Mouse (Mus musculus) limb, embryonic 13.5 days (tissue): Measurements from ENCODE around the gene Dph2. TPM values are rescaled to one million over a fixed set of nuclear protein-coding genes. Genes with fewer than 3 reads are reported as not detected.

ENCODE experiments used
- ATAC-seq: fragments of 200-750 bp; cut with Nextera tagmentation; 2 replicates; pipeline ENCODE4 v1.8.0; 2017; ENCODE audit warnings: low read depth, moderate number of reproducible peaks, moderate TSS enrichment; ENCODE audit not compliant: low FRiP score
- H3K27ac ChIP-seq: fragments of 300-500 bp; sonication (generic); 2 replicates; pipeline ENCODE4 v1.5.1; 2015; ENCODE audit warnings: inconsistent platforms, mild to moderate bottlenecking, moderate library complexity
- H3K27me3 ChIP-seq: fragments of 300-500 bp; sonication (generic); 2 replicates; pipeline ENCODE4 v1.6.1; 2015; ENCODE audit warnings: mild to moderate bottlenecking, inconsistent platforms
- H3K36me3 ChIP-seq: fragments of 300-500 bp; sonication (generic); 2 replicates; pipeline ENCODE4 v1.6.1; 2015; ENCODE audit warnings: inconsistent platforms, mild to moderate bottlenecking, moderate library complexity
- H3K4me1 ChIP-seq: fragments of 300-500 bp; sonication (generic); 2 replicates; pipeline ENCODE4 v1.6.1; 2015; ENCODE audit warnings: inconsistent platforms
- H3K4me2 ChIP-seq: fragments of 300-500 bp; sonication (generic); replicated peaks from 2 replicates; pipeline ENCODE4 v1.6.1; 2015; ENCODE audit warnings: inconsistent platforms, mild to moderate bottlenecking, moderate library complexity
- H3K4me3 ChIP-seq: fragments of 300-500 bp; sonication (generic); 2 replicates; pipeline ENCODE4 v1.5.1; 2015; ENCODE audit warnings: moderate library complexity, mild to moderate bottlenecking, inconsistent platforms
- H3K9ac ChIP-seq: fragments of 300-500 bp; sonication (generic); 2 replicates; pipeline ENCODE4 v1.6.1; 2015; ENCODE audit warnings: mild to moderate bottlenecking, inconsistent platforms
- H3K9me3 ChIP-seq: fragments of 300-500 bp; sonication (generic); 2 replicates; pipeline ENCODE4 v1.6.1; 2016; ENCODE audit warnings: inconsistent platforms
- WGBS: fragments of 180-500 bp; shearing (Covaris S2); methylation state at CpG from one replicate; pipeline ENCODE4 v1.1.7; 2015; 5-methylcytosine and 5-hydroxymethylcytosine counted together
- polyA plus RNA-seq: library from polyadenylated mRNA; unstranded; fragments of >200 nt; fragmentation: Nextera tagmentation; extraction: Ambion mirVana; gene quantifications from 2 replicates; pipeline ENCODE4 v1.2.1, GENCODE M21; 2015

The Dph2 gene
- polyA plus RNA-seq = 16.8 and 18.4 TPM in 2 replicates

- ATAC-seq = peak; percentile 90
- WGBS = under 1% methylated on average over 21 of the region's 21 CpGs
- H3K9me3 ChIP-seq = no peaks in the 10 kb centered on the region
- peak within 1 kb of the TSS; percentile 66 for H3K9ac ChIP-seq
- no peak within 1 kb of the TSS for H3K27ac ChIP-seq
- peak within 1 kb of the TSS; percentile 93 for H3K4me2 ChIP-seq
- peaks cover 44% of the 10 kb centered on the region for H3K36me3 ChIP-seq
- H3K27me3 ChIP-seq = no peaks in the 10 kb centered on the region
- H3K4me3 ChIP-seq = peak within 1 kb of the TSS; percentile 81
- H3K4me1 ChIP-seq = peaks cover 13% of the 10 kb centered on the region
Observed at GRCm38 (mm10) chr4:117891738-117892161, at the start of gene Dph2. TSS of gene Dph2 (minus strand) at chr4:117892032.

- Histone ChIP-seq H3K4me2 (no peak overlapping the region), H3K4me3 (no peak overlapping the region), H3K27ac (no peak overlapping the region), H3K36me3 (peaks cover 48% of the 10 kb centered on the region), H3K9ac (no peak overlapping the region), H3K27me3 (no peaks in the 10 kb centered on the region), H3K4me1 (no peaks in the 10 kb centered on the region), H3K9me3 (no peaks in the 10 kb centered on the region)
- WGBS = 95% methylated on average over 5 of the region's 5 CpGs
- no peak for ATAC-seq
Observed at GRCm38 (mm10) chr4:117936964-117937363, 45.1 kb upstream of the Dph2 start.

- Histone ChIP-seq H3K27ac (no peak overlapping the region), H3K27me3 (0 out of 2 replicates have a peak, but pooled peaks cover 4% of the 10 kb centered on the region), H3K4me1 (peaks cover 13% of the 10 kb centered on the region), H3K9ac (no peak overlapping the region), H3K9me3 (no peaks in the 10 kb centered on the region), H3K36me3 (peaks cover 29% of the 10 kb centered on the region), H3K4me3 (no peak overlapping the region), H3K4me2 (no peak overlapping the region)
- 91% methylated on average over 4 of the region's 4 CpGs for WGBS
- no peak for ATAC-seq
Observed at GRCm38 (mm10) chr4:117934081-117934480, 42.2 kb upstream of the Dph2 start.

GRCm38 (mm10) chr4:117933248-117933647 is 41.4 kb upstream of the Dph2 start:
- no peak overlapping the region for H3K4me3 ChIP-seq
- H3K4me1 ChIP-seq = peaks cover 21% of the 10 kb centered on the region
- 73% methylated on average over 5 of the region's 5 CpGs for WGBS
- no peak overlapping the region for H3K4me2 ChIP-seq
- H3K27ac ChIP-seq = no peak overlapping the region
- H3K36me3 ChIP-seq = peaks cover 28% of the 10 kb centered on the region
- H3K9ac ChIP-seq = no peak overlapping the region
- H3K27me3 ChIP-seq = 0 out of 2 replicates have a peak, but pooled peaks cover 4% of the 10 kb centered on the region
- no peaks in the 10 kb centered on the region for H3K9me3 ChIP-seq
- no peak for ATAC-seq

- peaks cover 36% of the 10 kb centered on the region for H3K27me3 ChIP-seq
- ATAC-seq = peak; percentile 58
- peak within 1 kb of the TSS; percentile 95 for H3K4me2 ChIP-seq
- peaks cover 13% of the 10 kb centered on the region for H3K36me3 ChIP-seq
- peak within 1 kb of the TSS; percentile 53 for H3K4me3 ChIP-seq
- peaks cover 42% of the 10 kb centered on the region for H3K4me1 ChIP-seq
- H3K27ac ChIP-seq = peak within 1 kb of the TSS; percentile 65
- H3K9me3 ChIP-seq = no peaks in the 10 kb centered on the region
- under 1% methylated on average over 33 of the region's 33 CpGs for WGBS
- peak within 1 kb of the TSS; percentile 68 for H3K9ac ChIP-seq
Observed at GRCm38 (mm10) chr4:117929391-117929881, 37.6 kb upstream of the Dph2 start, which contains the start of gene Artn. TSS of gene Artn (minus strand) at chr4:117929763.

GRCm38 (mm10) chr4:117928699-117929241 is 36.9 kb upstream of the Dph2 start:
- 2% methylated on average over 13 of the region's 13 CpGs for WGBS
- Histone ChIP-seq H3K27me3 (peaks cover 36% of the 10 kb centered on the region), H3K9ac (peak overlapping the region; percentile 68), H3K36me3 (peaks cover 13% of the 10 kb centered on the region), H3K27ac (peak overlapping the region; percentile 65), H3K4me2 (peak overlapping the region; percentile 95), H3K4me1 (peaks cover 42% of the 10 kb centered on the region), H3K9me3 (no peaks in the 10 kb centered on the region), H3K4me3 (peak overlapping the region; percentile 53)
- ATAC-seq = no peak

- no peak for ATAC-seq
- Histone ChIP-seq H3K4me3 (peak overlapping the region; percentile 53), H3K9ac (0 out of 2 replicates have a peak overlapping the region, but pooled peaks have one; percentile 25), H3K27me3 (peaks cover 36% of the 10 kb centered on the region), H3K36me3 (peaks cover 13% of the 10 kb centered on the region), H3K9me3 (no peaks in the 10 kb centered on the region), H3K27ac (0 out of 2 replicates have a peak overlapping the region, but pooled peaks have one; percentile 65), H3K4me1 (peaks cover 42% of the 10 kb centered on the region), H3K4me2 (peak overlapping the region; percentile 95)
- 10% methylated on average over 6 of the region's 6 CpGs for WGBS
Observed at GRCm38 (mm10) chr4:117928234-117928633, 36.4 kb upstream of the Dph2 start.

- Histone ChIP-seq H3K36me3 (0 out of 2 replicates have a peak, but pooled peaks cover 2% of the 10 kb centered on the region), H3K27ac (no peak overlapping the region), H3K4me2 (peak overlapping the region; percentile 95), H3K9ac (peak overlapping the region; percentile 68), H3K4me3 (peak overlapping the region; percentile 48), H3K27me3 (peaks cover 36% of the 10 kb centered on the region), H3K4me1 (peaks cover 42% of the 10 kb centered on the region), H3K9me3 (no peaks in the 10 kb centered on the region)
- WGBS = 1% methylated on average over 71 of the region's 71 CpGs
- peak; percentile 37; the same call in 1 of the 2 replicates for ATAC-seq
Observed at GRCm38 (mm10) chr4:117926545-117927482, 35.0 kb upstream of the Dph2 start.

GRCm38 (mm10) chr4:117924916-117925315 is 33.1 kb upstream of the Dph2 start:
- peaks cover 33% of the 10 kb centered on the region for H3K27me3 ChIP-seq
- no peak overlapping the region for H3K9ac ChIP-seq
- H3K27ac ChIP-seq = no peak overlapping the region
- H3K36me3 ChIP-seq = no peaks in the 10 kb centered on the region
- no peaks in the 10 kb centered on the region for H3K9me3 ChIP-seq
- peaks cover 38% of the 10 kb centered on the region for H3K4me1 ChIP-seq
- WGBS = 74% methylated on average over 4 of the region's 6 CpGs
- no peak overlapping the region for H3K4me3 ChIP-seq
- ATAC-seq = no peak
- no peak overlapping the region for H3K4me2 ChIP-seq

GRCm38 (mm10) chr4:117923450-117923849 is 31.6 kb upstream of the Dph2 start:
- H3K4me2 ChIP-seq = no peak overlapping the region
- ATAC-seq = no peak
- no peak overlapping the region for H3K4me3 ChIP-seq
- WGBS = 47% methylated on average over 2 of the region's 2 CpGs
- no peak overlapping the region for H3K27ac ChIP-seq
- no peaks in the 10 kb centered on the region for H3K9me3 ChIP-seq
- H3K4me1 ChIP-seq = peaks cover 23% of the 10 kb centered on the region
- no peaks in the 10 kb centered on the region for H3K36me3 ChIP-seq
- H3K27me3 ChIP-seq = peaks cover 32% of the 10 kb centered on the region
- no peak overlapping the region for H3K9ac ChIP-seq

- WGBS = 86% methylated on average over 2 of the region's 2 CpGs
Observed at GRCm38 (mm10) chr4:117921358-117921757, 29.5 kb upstream of the Dph2 start.

GRCm38 (mm10) chr4:117918762-117919161 is 26.9 kb upstream of the Dph2 start:
- 85% methylated on average over 5 of the region's 5 CpGs for WGBS
- Histone ChIP-seq H3K9me3 (no peaks in the 10 kb centered on the region), H3K4me1 (peaks cover 15% of the 10 kb centered on the region), H3K36me3 (no peaks in the 10 kb centered on the region), H3K9ac (no peak overlapping the region), H3K27ac (no peak overlapping the region), H3K27me3 (no peaks in the 10 kb centered on the region), H3K4me2 (no peak overlapping the region), H3K4me3 (no peak overlapping the region)
- ATAC-seq = no peak

More at GRCm38 (mm10) chr4:117921358-117921757, 29.5 kb upstream of the Dph2 start:
- H3K4me2 ChIP-seq = no peak overlapping the region
- H3K9ac ChIP-seq = no peak overlapping the region
- no peak overlapping the region for H3K4me3 ChIP-seq
- H3K4me1 ChIP-seq = peaks cover 3% of the 10 kb centered on the region
- peaks cover 15% of the 10 kb centered on the region for H3K27me3 ChIP-seq
- no peaks in the 10 kb centered on the region for H3K36me3 ChIP-seq
- no peak for ATAC-seq
- H3K27ac ChIP-seq = no peak overlapping the region
- H3K9me3 ChIP-seq = no peaks in the 10 kb centered on the region
